Comparison of ENCODE assay signal across 9 mouse cellular contexts in genomic region chr4:136924529-136924928, GRCm38 (mm10). TPM values are rescaled to one million over a fixed set of nuclear protein-coding genes. Genes with fewer than 3 reads are reported as not detected.
DNase-seq lines count a peak whose midpoint lies in the region; ATAC-seq and TF ChIP-seq lines count a peak whose summit lies in the region.
"Had no signal": no experiment of that assay in that cellular context is flagged by ENCODE, and none has a peak within 500 bp of the region (broad histone marks: within the 10 kb centered on the region; RNA-seq: fewer than 3 reads in every experiment).

No protein-coding gene starts in this region.

- DNase-seq in liver (peak; percentile 67), adipocyte (ENCODE audit: low spot score) (peak; percentile 75)
- DNase-seq in gastrocnemius, postnatal 36 days = peak; percentile 31 to 54
- peak in 2 of 3 experiments; percentile 17 to 20 for DNase-seq in liver, embryonic 14.5 days (ENCODE audit: low read depth in 3 of 3, low spot score in 3 of 3)
- DNase-seq in testis, postnatal 10 days (ENCODE audit: low spot score) = peak; percentile 86

- no peak for ATAC-seq in liver, embryonic 12.5 days
- ATAC-seq in liver, embryonic 14.5 days (ENCODE audit: insufficient read depth) = no peak
- ATAC-seq in erythroid progenitor cell, adult 5-6 weeks (replicated peaks; ENCODE audit: low FRiP score, poor library complexity, severe bottlenecking) = no peak
- ATAC-seq in inflammation-experienced regulatory T-cells, adult 6 months = no peak

- H3K9me3 ChIP-seq in liver, embryonic 12.5 days (replicated peaks) = no peaks in the 10 kb centered on the region
- H3K9me3 ChIP-seq in liver, embryonic 14.5 days (ENCODE audit: control insufficient read depth, low read length) = no peaks in the 10 kb centered on the region
- H3K9me3 ChIP-seq: embryonic facial prominence, embryonic 13.5 days had no signal

- intact Hi-C loops in gastrocnemius, postnatal 36 days (cut with DNase I) = loop anchor here (10.0 kb wide), 1 partner anchor 380 kb away; no protein-coding TSS in a partner anchor

- WGBS in liver, embryonic 12.5 days (ENCODE audit: insufficient replicate concordance) = 5% methylated on average over 6 of the region's 6 CpGs
- 2% methylated on average over 6 of the region's 6 CpGs for WGBS in liver, embryonic 14.5 days (ENCODE audit: insufficient replicate concordance)

- no peak overlapping the region for H3K27ac ChIP-seq in liver, embryonic 12.5 days
- H3K27ac ChIP-seq in liver, embryonic 14.5 days = no peak overlapping the region
- H3K27ac ChIP-seq: embryonic facial prominence, embryonic 13.5 days had no signal

- no peak overlapping the region for H3K4me3 ChIP-seq in liver, embryonic 12.5 days
- no peak overlapping the region for H3K4me3 ChIP-seq in liver, embryonic 14.5 days (ENCODE audit: insufficient read depth in 1 of 2, low read depth in 2 of 2, low read length in 2 of 2)
- H3K4me3 ChIP-seq: embryonic facial prominence, embryonic 13.5 days had no signal

- no peak overlapping the region for H3K4me2 ChIP-seq in liver, embryonic 12.5 days
- no peak overlapping the region for H3K4me2 ChIP-seq in liver, embryonic 14.5 days (ENCODE audit: low read depth)
- H3K4me2 ChIP-seq: embryonic facial prominence, embryonic 13.5 days had no signal

- peaks cover 3% of the 10 kb centered on the region for H3K4me1 ChIP-seq in liver, embryonic 12.5 days
- H3K4me1 ChIP-seq in liver, embryonic 14.5 days (replicated peaks; ENCODE audit: control insufficient read depth in 2 of 2, insufficient read depth in 2 of 2, low read length in 1 of 2) = peaks cover 0 to under 1% of the 10 kb centered on the region in 2 experiments; a peak in 1 of 4 replicates
- H3K4me1 ChIP-seq: embryonic facial prominence, embryonic 13.5 days had no signal

- no peak overlapping the region for H3K9ac ChIP-seq in liver, embryonic 12.5 days
- no peak overlapping the region for H3K9ac ChIP-seq in liver, embryonic 14.5 days (replicated peaks)
- H3K9ac ChIP-seq: embryonic facial prominence, embryonic 13.5 days had no signal

- no peaks in the 10 kb centered on the region for H3K36me3 ChIP-seq in liver, embryonic 12.5 days
- H3K36me3 ChIP-seq in liver, embryonic 14.5 days (replicated peaks; ENCODE audit: control insufficient read depth, insufficient read depth, low read depth) = no peaks in the 10 kb centered on the region
- H3K36me3 ChIP-seq: embryonic facial prominence, embryonic 13.5 days had no signal

- no peak for TF ChIP-seq CTCF in liver, embryonic 14.5 days (IDR thresholded peaks at IDR 0.05; ENCODE audit: low read depth)

- no peak for TF ChIP-seq EP300 in liver, embryonic 14.5 days (IDR thresholded peaks at IDR 0.05; ENCODE audit: low read depth)

- H3K27me3 ChIP-seq in liver, embryonic 12.5 days (replicated peaks) = peaks cover 43% of the 10 kb centered on the region
- peaks cover 5% of the 10 kb centered on the region; the same call in 1 of the 2 replicates for H3K27me3 ChIP-seq in liver, embryonic 14.5 days (ENCODE audit: control insufficient read depth, insufficient read depth, low read length)

RNA-seq across cellular contexts. Expression of gene C1qa, which starts 25.9 kb away (rescaled TPM):
- polyA plus RNA-seq in liver, embryonic 12.5 days (2016; fragmentation: Nextera tagmentation; extraction: Ambion mirVana) = 24.8 and 26.2 TPM in 2 replicates
- total RNA-seq in gastrocnemius, postnatal 36 days (2021) = 10 to 100 TPM in 1 of 2 experiments, 1 to 10 TPM in 1; 8.9 to 13.5 TPM
- 23.8 and 26.4 TPM in 2 replicates for polyA plus RNA-seq in liver, embryonic 14.5 days (2012; rRNA removed)
- 40.9 and 41.0 TPM in 2 replicates for polyA plus RNA-seq in liver, embryonic 14.5 days (2014; fragmentation: Nextera tagmentation; extraction: Ambion mirVana)
- 69.2 and 74.6 TPM in 2 replicates for total RNA-seq in erythroid progenitor cell, adult 5-6 weeks (2015; ENCODE audit: low replicate concordance)
- total RNA-seq in erythroid progenitor cell, adult 5-6 weeks (2017; ENCODE audit: low replicate concordance) = 35.7 and 58.5 TPM in 2 replicates
- under 1 TPM in 1 of 3 experiments, not detected in 2; 0.93 TPM for polyA plus RNA-seq in inflammation-experienced regulatory T-cells, adult 6 months (2017; shearing (Covaris generic))

RNA-seq across cellular contexts. Expression of gene C1qc, which starts 31.7 kb away (rescaled TPM):
- 32.7 and 33.5 TPM in 2 replicates for polyA plus RNA-seq in liver, embryonic 12.5 days (2016; fragmentation: Nextera tagmentation; extraction: Ambion mirVana)
- total RNA-seq in gastrocnemius, postnatal 36 days (2021) = 10 to 100 TPM in 1 of 2 experiments, 1 to 10 TPM in 1; 7.8 to 12.1 TPM
- 34.1 and 37.4 TPM in 2 replicates for polyA plus RNA-seq in liver, embryonic 14.5 days (2012; rRNA removed)
- polyA plus RNA-seq in liver, embryonic 14.5 days (2014; fragmentation: Nextera tagmentation; extraction: Ambion mirVana) = 46.5 and 50.2 TPM in 2 replicates
- total RNA-seq in erythroid progenitor cell, adult 5-6 weeks (2015; ENCODE audit: low replicate concordance) = 66.2 and 68.5 TPM in 2 replicates
- 32.8 and 39.5 TPM in 2 replicates for total RNA-seq in erythroid progenitor cell, adult 5-6 weeks (2017; ENCODE audit: low replicate concordance)
- polyA plus RNA-seq in inflammation-experienced regulatory T-cells, adult 6 months (2017; shearing (Covaris generic)) = 1 to 10 TPM in 1 of 3 experiments, under 1 TPM in 1, not detected in 1; 0.50 to 1.1 TPM

RNA-seq across cellular contexts. Expression of gene Epha8, which starts 32.1 kb away (rescaled TPM):
- polyA plus RNA-seq in liver, embryonic 12.5 days (2016; fragmentation: Nextera tagmentation; extraction: Ambion mirVana) = 0.06 and 0.11 TPM in 2 replicates
- not detected for total RNA-seq in gastrocnemius, postnatal 36 days (2021)
- polyA plus RNA-seq in liver, embryonic 14.5 days (2012; rRNA removed) = 0.25 and 0.28 TPM in 2 replicates
- polyA plus RNA-seq in liver, embryonic 14.5 days (2014; fragmentation: Nextera tagmentation; extraction: Ambion mirVana) = 0.04 and 0.08 TPM in 2 replicates
- not detected in 2 replicates for total RNA-seq in erythroid progenitor cell, adult 5-6 weeks (2015; ENCODE audit: low replicate concordance)
- not detected in 2 replicates for total RNA-seq in erythroid progenitor cell, adult 5-6 weeks (2017; ENCODE audit: low replicate concordance)
- under 1 TPM in 2 of 3 experiments, not detected in 1; 0.21 to 0.34 TPM for polyA plus RNA-seq in inflammation-experienced regulatory T-cells, adult 6 months (2017; shearing (Covaris generic))

RNA-seq across cellular contexts. Expression of gene C1qb, which starts 38.5 kb away (rescaled TPM):
- 53.1 and 54.6 TPM in 2 replicates for polyA plus RNA-seq in liver, embryonic 12.5 days (2016; fragmentation: Nextera tagmentation; extraction: Ambion mirVana)
- total RNA-seq in gastrocnemius, postnatal 36 days (2021) = 10 to 100 TPM in 1 of 2 experiments, 1 to 10 TPM in 1; 9.9 to 13.7 TPM
- polyA plus RNA-seq in liver, embryonic 14.5 days (2012; rRNA removed) = 57.9 and 67.0 TPM in 2 replicates
- polyA plus RNA-seq in liver, embryonic 14.5 days (2014; fragmentation: Nextera tagmentation; extraction: Ambion mirVana) = 96.9 and 100 TPM in 2 replicates
- total RNA-seq in erythroid progenitor cell, adult 5-6 weeks (2015; ENCODE audit: low replicate concordance) = 156 and 168 TPM in 2 replicates
- 46.1 and 49.5 TPM in 2 replicates for total RNA-seq in erythroid progenitor cell, adult 5-6 weeks (2017; ENCODE audit: low replicate concordance)
- 1 to 10 TPM; 1.8 to 8.1 (median 2.1) TPM for polyA plus RNA-seq in inflammation-experienced regulatory T-cells, adult 6 months (2017; shearing (Covaris generic))

Comparison
In these comparisons a context has a peak if more than half of its experiments do, and no peak if none do; other contexts are left out.
1. DNase-seq: peak in every context shown above with its lines; median percentile 86 in testis, postnatal 10 days; 75 in adipocyte; 67 in liver; 42 in gastrocnemius, postnatal 36 days; 18 in liver, embryonic 14.5 days.
2. RNA of gene C1qa, which starts 25.9 kb away (polyA plus RNA-seq): 23.8 to 41.0 TPM in liver, embryonic 14.5 days and 24.8 to 26.2 TPM in liver, embryonic 12.5 days; 0.93 TPM in inflammation-experienced regulatory T-cells, adult 6 months; every median in the first group is over 10 times any median in the second.
3. RNA of gene C1qc, which starts 31.7 kb away (polyA plus RNA-seq): 34.1 to 50.2 TPM in liver, embryonic 14.5 days and 32.7 to 33.5 TPM in liver, embryonic 12.5 days; 0.50 to 1.1 TPM in inflammation-experienced regulatory T-cells, adult 6 months; every median in the first group is over 10 times any median in the second.